Mouse (Mus musculus) Patski (cell line): Measurements from ENCODE around the gene Hoxc8. TPM values are rescaled to one million over a fixed set of nuclear protein-coding genes. Genes with fewer than 3 reads are reported as not detected.

Experiments used
- ATAC-seq: fragments of 100-300 bp; one replicate; pipeline ENCODE4 v1.8.0; 2021
- CTCF ChIA-PET: fragments of 350-600 bp; sonication (Branson Sonifier 250); formaldehyde crosslinking; loops from one replicate; lab custom pipeline; 2022; ENCODE audit warnings: inconsistent platforms; lab: Charles Lee
- POLR2A ChIA-PET: fragments of 350-600 bp; sonication (Branson Sonifier 250); formaldehyde crosslinking; loops from one replicate; lab custom pipeline; 2022; ENCODE audit warnings: antibody characterized with exemption, inconsistent platforms; lab: Charles Lee
- DNase-seq: peaks from one replicate; pipeline ENCODE4 v3.0.0-alpha.2; 2011; ENCODE audit warnings: low read depth, low spot score
- H3K27me3 ChIP-seq: fragments of 371-371 bp; one replicate; pipeline ENCODE4 v1.5.1; 2021
- CTCF ChIP-seq: fragments of 100-300 bp; IDR thresholded peaks from one replicate; pipeline ENCODE4 v1.5.1; 2021
- in situ Hi-C: fragments of 300-500 bp; cut with MboI; formaldehyde crosslinking; loops from 3 replicates; pipeline ENCODE4 v1.11.1; 2018; ENCODE audit warnings: low pct_unique_long_range_greater_than_20kb, mixed read lengths
- polyA plus RNA-seq: library from polyadenylated mRNA; unstranded; gene quantifications from one replicate; pipeline ENCODE4 v1.2.3, GENCODE M21; 2021

Hoxc8 gene
- polyA plus RNA-seq, 1 experiment from 2014 or later = 0.41 TPM

GRCm38 (mm10) chr15:102954192-102955006 lies 36.0 kb upstream of the Hoxc8 start, which contains the start of gene Hoxc11:
Gene Hoxc11 (plus strand): TSS chr15:102954427.
- DNase-seq (no peak), ATAC-seq (no peak)
- ChIA-PET CTCF (interaction anchor here (1.0 to 1.2 kb wide), 2 partner anchors 10 to 13 kb away, joined by 3 read pairs; partner anchors contain the start of genes Hoxc10 and Hoxc5), POLR2A (interaction anchor here (0.6 kb wide), 1 partner anchor 97 kb away, joined by 3 read pairs; no protein-coding TSS in a partner anchor)
- no peak for TF ChIP-seq CTCF
- in situ Hi-C loops = no loop called here
- peaks cover 41% of the 10 kb centered on the region for H3K27me3 ChIP-seq

- in situ Hi-C loops = no loop called here
- peaks cover 41% of the 10 kb centered on the region for H3K27me3 ChIP-seq
- no peak for ATAC-seq
- ChIA-PET POLR2A (no interaction called here), CTCF (no interaction called here)
- no peak for DNase-seq
- TF ChIP-seq CTCF = no peak
These were observed 35.4 kb upstream of the Hoxc8 start for GRCm38 (mm10) chr15:102955007-102955382.

DNA sequence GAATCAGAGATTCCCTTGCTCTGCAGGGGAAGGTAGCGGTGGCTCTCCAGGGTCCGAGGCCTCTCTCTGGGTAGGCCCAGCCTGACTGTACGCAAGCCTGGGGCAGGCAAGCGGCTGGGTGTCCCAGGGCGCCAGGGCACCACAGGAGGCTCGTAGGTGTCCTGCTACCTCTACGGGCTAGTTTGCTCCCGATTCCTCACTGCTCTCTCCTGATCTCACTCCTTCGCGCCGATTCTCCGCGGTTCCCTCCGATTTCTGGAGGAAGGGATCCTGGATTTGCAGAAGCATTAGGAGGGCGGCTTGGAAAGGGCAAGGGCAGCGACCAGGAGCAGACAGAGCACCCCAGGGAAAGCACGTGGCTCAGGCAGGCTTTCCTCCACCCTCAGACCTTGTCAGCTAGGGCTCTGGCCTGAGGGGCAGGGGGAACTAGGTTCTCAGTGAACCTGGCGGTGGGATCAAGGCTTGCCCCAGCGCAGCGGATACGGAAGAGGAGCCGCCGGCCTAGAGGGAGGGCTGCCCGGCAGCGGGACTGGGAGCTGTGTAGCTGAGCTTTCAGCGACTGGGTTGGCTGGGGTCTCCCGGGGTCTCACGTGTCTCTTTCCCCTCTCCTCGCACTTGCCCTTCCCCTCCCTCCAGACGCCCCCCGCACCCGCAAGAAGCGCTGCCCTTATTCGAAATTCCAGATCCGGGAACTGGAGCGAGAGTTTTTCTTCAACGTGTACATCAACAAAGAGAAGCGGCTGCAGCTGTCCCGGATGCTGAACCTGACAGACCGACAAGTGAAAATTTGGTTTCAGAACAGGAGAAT lies 34.4 kb upstream of the Hoxc8 start:
- no peak for DNase-seq
- no peak for ATAC-seq
- ChIA-PET POLR2A (interaction anchor here (0.6 kb wide), 1 partner anchor 182 kb away, joined by 4 read pairs; no protein-coding TSS in a partner anchor), CTCF (no interaction called here)
- in situ Hi-C loops = no loop called here
- TF ChIP-seq CTCF = no peak
- peaks cover 41% of the 10 kb centered on the region for H3K27me3 ChIP-seq

DNA sequence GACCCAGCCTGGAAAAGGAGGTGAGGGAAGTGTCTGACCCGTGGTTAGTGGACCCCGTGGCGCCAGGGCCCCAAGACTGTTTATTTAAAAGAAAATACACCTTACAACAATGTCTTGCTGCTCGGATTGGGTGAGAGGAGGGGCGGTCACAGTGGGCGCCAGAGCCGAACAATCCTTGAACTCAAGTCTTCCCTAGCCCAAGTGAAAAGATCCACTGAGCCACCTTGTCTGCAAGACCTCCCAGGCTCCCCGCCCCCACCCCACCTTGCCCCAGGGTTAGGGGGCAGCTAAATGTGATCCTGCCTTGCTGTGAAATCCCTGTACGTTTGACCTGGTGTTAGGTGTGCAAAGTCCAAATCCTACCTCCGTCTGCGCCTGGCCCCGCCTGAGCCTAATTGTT lies 33.5 kb upstream of the Hoxc8 start:
- in situ Hi-C loops = no loop called here
- H3K27me3 ChIP-seq = peaks cover 38% of the 10 kb centered on the region
- DNase-seq = no peak
- POLR2A ChIA-PET = no interaction called here
- TF ChIP-seq CTCF = no peak
- CTCF ChIA-PET = no interaction called here
- ATAC-seq = no peak

DNA sequence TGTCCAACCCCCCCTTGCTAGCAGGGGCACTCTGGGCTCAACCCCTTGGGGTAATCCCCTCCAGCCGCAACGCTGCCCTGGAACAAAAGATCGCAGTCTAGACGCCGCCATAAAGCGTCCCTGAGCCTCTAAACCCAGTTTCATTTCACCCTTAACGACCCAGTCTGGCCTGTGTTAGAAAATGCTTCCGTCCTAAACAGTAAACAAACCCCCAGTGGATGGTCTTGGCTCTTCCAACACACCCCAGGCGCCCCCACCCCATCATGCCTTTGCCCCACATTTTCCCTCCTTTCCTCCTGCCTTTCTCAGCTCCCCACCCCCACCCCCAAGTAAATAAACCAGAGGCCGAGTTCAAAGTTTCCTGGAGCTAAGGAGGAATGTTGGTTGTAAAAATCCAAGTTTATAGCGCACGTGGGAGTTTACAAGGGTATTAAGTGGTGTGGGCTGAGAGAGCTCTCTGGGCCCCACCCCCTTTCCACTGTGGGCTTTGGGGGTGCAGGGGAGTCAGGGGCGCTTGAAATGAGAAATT lies 30.7 kb upstream of the Hoxc8 start:
- no peak for TF ChIP-seq CTCF
- in situ Hi-C loops = loop anchor here (10.0 kb wide), 1 partner anchor 345 kb away; no protein-coding TSS in a partner anchor
- CTCF ChIA-PET = no interaction called here

GRCm38 (mm10) chr15:102961728-102962127 lies 28.7 kb upstream of the Hoxc8 start:
- no peak for DNase-seq
- peaks cover 6% of the 10 kb centered on the region for H3K27me3 ChIP-seq
- CTCF ChIA-PET = no interaction called here
- in situ Hi-C loops = loop anchor here (10.0 kb wide), 1 partner anchor 343 kb away; no protein-coding TSS in a partner anchor
- no peak for TF ChIP-seq CTCF
- ATAC-seq = no peak
- POLR2A ChIA-PET = no interaction called here

More for the DNA sequence above, 30.7 kb upstream of the Hoxc8 start:
- POLR2A ChIA-PET = no interaction called here
- no peak for ATAC-seq
- peaks cover 18% of the 10 kb centered on the region for H3K27me3 ChIP-seq
- DNase-seq = no peak

DNA sequence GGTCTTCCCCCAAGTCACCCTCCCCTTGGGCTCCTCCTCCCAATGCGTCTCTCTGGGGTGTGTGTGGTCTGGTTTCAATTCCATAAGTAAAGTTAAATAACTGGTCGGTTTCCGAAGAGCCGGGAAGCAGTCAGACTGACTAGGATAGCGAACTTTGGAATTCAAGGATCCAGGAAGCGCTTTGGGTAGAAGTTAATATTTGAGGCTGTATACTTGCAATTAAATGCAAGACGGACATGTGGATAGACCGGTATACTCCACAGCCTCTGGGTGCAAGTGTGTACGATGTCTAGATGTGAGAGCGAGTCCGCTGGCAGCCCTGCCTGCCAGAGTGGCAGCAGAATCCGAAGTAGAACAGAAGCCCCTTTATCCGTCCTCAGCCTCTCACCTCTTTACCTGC lies 27.9 kb upstream of the Hoxc8 start:
- POLR2A ChIA-PET = no interaction called here
- no peak for ATAC-seq
- TF ChIP-seq CTCF = no peak
- DNase-seq = no peak
- in situ Hi-C loops = loop anchor here (10.0 kb wide), 1 partner anchor 342 kb away; no protein-coding TSS in a partner anchor
- H3K27me3 ChIP-seq = peaks cover 3% of the 10 kb centered on the region
- CTCF ChIA-PET = no interaction called here

DNA sequence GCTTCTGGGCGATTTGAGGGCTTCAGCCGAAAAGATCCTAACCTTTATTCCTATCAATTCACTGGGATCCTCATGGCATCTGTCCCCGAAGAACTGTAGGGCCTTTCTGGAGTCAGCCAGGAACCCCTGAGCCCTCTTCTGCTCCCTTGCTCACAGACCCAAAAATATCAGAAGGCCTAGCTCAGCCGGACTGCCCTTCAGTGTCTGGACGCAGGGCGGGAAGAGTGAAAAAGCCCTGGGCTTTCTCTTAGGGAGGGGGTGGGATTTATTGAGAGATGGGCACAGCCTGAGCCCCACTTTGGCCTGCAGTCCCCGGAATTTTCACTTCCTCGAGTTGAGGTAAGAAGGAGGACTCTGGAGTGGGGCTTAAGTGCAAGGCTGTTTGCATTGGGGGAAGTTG lies 27.1 kb upstream of the Hoxc8 start:
- TF ChIP-seq CTCF = no peak
- DNase-seq (no peak), ATAC-seq (no peak)
- in situ Hi-C loops = loop anchor here (10.0 kb wide), 1 partner anchor 342 kb away; no protein-coding TSS in a partner anchor
- CTCF ChIA-PET = interaction anchor here (1.2 kb wide), 1 partner anchor 10 kb away, joined by 3 read pairs; the partner anchor contains the start of gene Hoxc11
- POLR2A ChIA-PET = no interaction called here
- H3K27me3 ChIP-seq = no peaks in the 10 kb centered on the region

GRCm38 (mm10) chr15:102963671-102964640 lies 26.5 kb upstream of the Hoxc8 start:
- TF ChIP-seq CTCF = no peak
- no peaks in the 10 kb centered on the region for H3K27me3 ChIP-seq
- in situ Hi-C loops = loop anchor here (10.0 kb wide), 1 partner anchor 341 kb away; no protein-coding TSS in a partner anchor
- ChIA-PET POLR2A (interaction anchor here (0.6 to 1.2 kb wide), 2 partner anchors 92 to 215 kb away, joined by 3 read pairs; no protein-coding TSS in a partner anchor), CTCF (interaction anchor here (1.2 kb wide), 1 partner anchor 10 kb away, joined by 3 read pairs; the partner anchor contains the start of gene Hoxc11)
- DNase-seq (no peak), ATAC-seq (no peak)
